Mouse (Mus musculus) G1E (cell line): ENCODE measurements around the gene Fastkd1. TPM values are rescaled to one million over a fixed set of nuclear protein-coding genes. Genes with fewer than 3 reads are reported as not detected.

Experiments
- ATAC-seq: 2 replicates; pipeline ENCODE4 v1.8.0; 2016; ENCODE audit warnings: mild to moderate bottlenecking; ENCODE audit not compliant: insufficient number of reproducible peaks, poor library complexity, low FRiP score, severe bottlenecking; ENCODE audit errors: extremely low read depth
- DNase-seq: peaks from one replicate; pipeline ENCODE4 v3.0.0; 2012; ENCODE audit warnings: low spot score
- H3K27me3 ChIP-seq: 2 replicates; pipeline ENCODE4 v1.6.1; 2012; ENCODE audit warnings: mild to moderate bottlenecking, low read length, inconsistent platforms; ENCODE audit not compliant: insufficient read depth
- H3K36me3 ChIP-seq: replicated peaks from 2 replicates; pipeline ENCODE3; 2012; ENCODE audit warnings: mild to moderate bottlenecking, inconsistent platforms
- H3K4me1 ChIP-seq: 2 replicates; pipeline ENCODE4 v1.6.1; 2012; ENCODE audit warnings: low read depth, low read length, inconsistent platforms, mixed read lengths; ENCODE audit not compliant: insufficient read depth
- H3K4me3 ChIP-seq: 2 replicates; pipeline ENCODE4 v1.5.1; 2012; ENCODE audit warnings: low read depth, mild to moderate bottlenecking, inconsistent platforms, low read length, moderate library complexity, mixed read lengths
- H3K9me3 ChIP-seq: replicated peaks from 2 replicates; pipeline ENCODE4 v1.6.1; 2012; ENCODE audit warnings: inconsistent platforms
- CTCF ChIP-seq: IDR thresholded peaks from 2 replicates; pipeline ENCODE4 v1.5.1; 2012; ENCODE audit warnings: low read depth, low read length, inconsistent platforms, mixed read lengths
- GATA1 ChIP-seq: IDR thresholded peaks from 2 replicates; pipeline ENCODE4 v1.6.1; 2012; ENCODE audit warnings: borderline replicate concordance, low read length, inconsistent platforms, mixed read lengths
- GATA2 ChIP-seq: IDR thresholded peaks from 2 replicates; pipeline ENCODE4 v1.6.1; 2012; ENCODE audit warnings: low read depth, low read length, inconsistent platforms, borderline replicate concordance
- POLR2AphosphoS5 ChIP-seq: IDR thresholded peaks from 2 replicates; pipeline ENCODE4 v1.6.1; 2012; ENCODE audit warnings: low read depth, low read length, inconsistent platforms; ENCODE audit not compliant: insufficient replicate concordance
- TAL1 ChIP-seq: conservative IDR thresholded peaks from 2 replicates; pipeline ENCODE4 v1.6.1; 2012; ENCODE audit warnings: low read depth, low read length, inconsistent platforms, mixed read lengths
- polyA plus RNA-seq: library from polyadenylated mRNA; stranded (reverse); fragments of >175 nt; gene quantifications from 2 replicates; pipeline ENCODE4 v1.2.3, GENCODE M21; 2012
- total RNA-seq, 2 experiments: library from RNA; stranded (forward) in 1 of 2; stranded (reverse) in 1 of 2; fragments of 200-1000 nt in 1 of 2; fragments of >200 nt in 1 of 2; fragmentation: Nextera tagmentation in 1 of 2; gene quantifications; 2 replicates each; pipeline ENCODE4 v1.2.3; 2014 to 2017

Gene Fastkd1
- total and polyA plus RNA-seq, 3 experiments: 1.3 to 36.3 (median 18.3) TPM

- no peak for DNase-seq
- Histone ChIP-seq H3K36me3 (no peaks in the 10 kb centered on the region), H3K9me3 (no peaks in the 10 kb centered on the region), H3K4me1 (peaks cover 11% of the 10 kb centered on the region), H3K27me3 (peaks cover 13% of the 10 kb centered on the region), H3K4me3 (no peak overlapping the region)
- ATAC-seq: no peak
- TF ChIP-seq TAL1 (no peak), CTCF (no peak), GATA1 (no peak), POLR2AphosphoS5 (no peak), GATA2 (no peak)
These were observed 5.8 kb upstream of the Fastkd1 start for GRCm38 (mm10) chr2:69719121-69719520.

- Histone ChIP-seq H3K4me3 (no peak overlapping the region), H3K27me3 (peaks cover 13% of the 10 kb centered on the region), H3K9me3 (no peaks in the 10 kb centered on the region), H3K36me3 (no peaks in the 10 kb centered on the region), H3K4me1 (peaks cover 16% of the 10 kb centered on the region)
- no peak for DNase-seq
- TF ChIP-seq TAL1 (no peak), CTCF (no peak), POLR2AphosphoS5 (no peak), GATA1 (no peak), GATA2 (no peak)
- no peak for ATAC-seq
These were observed 3.2 kb upstream of the Fastkd1 start for GRCm38 (mm10) chr2:69716483-69716882.

- Histone ChIP-seq H3K9me3 (no peaks in the 10 kb centered on the region), H3K4me1 (peaks cover 22% of the 10 kb centered on the region), H3K4me3 (no peak overlapping the region), H3K27me3 (peaks cover 5% of the 10 kb centered on the region), H3K36me3 (peaks cover 15% of the 10 kb centered on the region)
- DNase-seq (no peak), ATAC-seq (no peak)
- TF ChIP-seq CTCF (no peak), POLR2AphosphoS5 (no peak), GATA1 (no peak), GATA2 (no peak), TAL1 (no peak)
These were observed 810 bp upstream of the Fastkd1 start for GRCm38 (mm10) chr2:69714126-69714525.

GRCm38 (mm10) chr2:69713626-69714014 lies 304 bp upstream of the Fastkd1 start:
- ATAC-seq: no peak
- H3K36me3 ChIP-seq: peaks cover 18% of the 10 kb centered on the region
- peaks cover 22% of the 10 kb centered on the region for H3K4me1 ChIP-seq
- no peaks in the 10 kb centered on the region for H3K9me3 ChIP-seq
- TF ChIP-seq CTCF: no peak
- no peak for TF ChIP-seq GATA2
- no peak for TF ChIP-seq GATA1
- no peak for TF ChIP-seq TAL1
- no peak for TF ChIP-seq POLR2AphosphoS5
- peaks cover under 1% of the 10 kb centered on the region; the same call in 1 of the 2 replicates for H3K27me3 ChIP-seq
- DNase-seq: no peak
- peak overlapping the region; percentile 95 for H3K4me3 ChIP-seq

GRCm38 (mm10) chr2:69712171-69712570 lies 1.1 kb downstream of the Fastkd1 start:
- Histone ChIP-seq H3K27me3 (no peaks in the 10 kb centered on the region), H3K36me3 (peaks cover 31% of the 10 kb centered on the region), H3K4me1 (peaks cover 22% of the 10 kb centered on the region), H3K9me3 (no peaks in the 10 kb centered on the region), H3K4me3 (no peak overlapping the region)
- TF ChIP-seq GATA1 (no peak), CTCF (no peak), GATA2 (no peak), POLR2AphosphoS5 (no peak), TAL1 (no peak)
- DNase-seq (no peak), ATAC-seq (no peak)

GRCm38 (mm10) chr2:69700446-69700845 lies 12.9 kb downstream of the Fastkd1 start:
- no peak for TF ChIP-seq GATA2
- no peak for TF ChIP-seq TAL1
- TF ChIP-seq GATA1: no peak
- TF ChIP-seq CTCF: no peak
- no peak for TF ChIP-seq POLR2AphosphoS5
- Histone ChIP-seq H3K9me3 (no peaks in the 10 kb centered on the region), H3K36me3 (peaks cover 75% of the 10 kb centered on the region), H3K4me1 (no peaks in the 10 kb centered on the region), H3K4me3 (no peak overlapping the region), H3K27me3 (no peaks in the 10 kb centered on the region)
- DNase-seq (no peak), ATAC-seq (no peak)
